Mouse (Mus musculus): ENCODE measurements at regions not wholly inside any gene's neighbourhood (a gene's known extent, or its start where the extent isn't known, plus 50 kb on each side); places are given as distances from the start of the nearest gene placed in this dataset.

DNA sequence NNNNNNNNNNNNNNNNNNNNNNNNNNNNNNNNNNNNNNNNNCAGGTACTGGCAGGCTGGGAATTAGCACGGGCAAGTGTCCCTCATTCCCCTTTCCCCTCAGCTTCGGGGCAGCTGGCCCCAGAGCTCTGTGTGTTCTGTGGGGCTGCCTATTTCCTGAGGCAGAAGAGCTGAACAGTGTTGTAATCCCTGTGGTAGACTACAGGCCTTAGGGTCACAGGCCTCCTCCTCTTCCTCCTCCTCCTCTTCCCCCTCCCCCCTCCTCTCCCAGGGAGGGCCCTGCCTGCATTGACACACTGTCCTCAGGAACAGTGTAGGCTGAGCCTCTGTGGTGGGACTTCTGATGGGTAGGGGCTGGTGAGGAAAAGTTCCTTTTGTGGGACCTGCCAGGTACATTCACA, 247.7 kb downstream of the Uaca start:
- in situ Hi-C loops (cut with MseI, MboI) = loop anchor here in 1 of 2 experiments (25.0 kb wide), 1 partner anchor 845 kb away; no protein-coding TSS in a partner anchor

DNA sequence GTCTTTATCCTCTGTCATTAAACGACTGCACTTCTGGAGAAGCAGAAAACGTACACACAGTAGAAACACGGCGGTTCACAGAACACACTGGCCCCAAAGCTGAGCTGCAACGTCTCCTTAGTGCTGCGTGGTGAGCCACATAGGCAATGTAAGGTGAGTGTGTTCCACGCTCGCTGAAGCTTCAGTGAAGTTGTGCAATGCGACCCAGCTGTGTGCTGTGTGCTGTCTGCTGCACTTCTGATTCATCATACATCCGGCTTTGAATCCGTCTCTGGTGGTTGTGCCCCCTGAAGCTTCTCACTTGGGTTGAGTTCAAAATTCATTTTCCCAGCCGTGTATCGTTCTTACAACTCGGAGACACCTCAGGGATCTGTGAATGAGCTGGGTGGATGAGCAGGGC, 250.6 kb downstream of the Uaca start:
- in situ Hi-C loops (cut with MseI, MboI) = loop anchor here in 1 of 2 experiments (25.0 kb wide), 1 partner anchor 842 kb away; no protein-coding TSS in a partner anchor

DNA sequence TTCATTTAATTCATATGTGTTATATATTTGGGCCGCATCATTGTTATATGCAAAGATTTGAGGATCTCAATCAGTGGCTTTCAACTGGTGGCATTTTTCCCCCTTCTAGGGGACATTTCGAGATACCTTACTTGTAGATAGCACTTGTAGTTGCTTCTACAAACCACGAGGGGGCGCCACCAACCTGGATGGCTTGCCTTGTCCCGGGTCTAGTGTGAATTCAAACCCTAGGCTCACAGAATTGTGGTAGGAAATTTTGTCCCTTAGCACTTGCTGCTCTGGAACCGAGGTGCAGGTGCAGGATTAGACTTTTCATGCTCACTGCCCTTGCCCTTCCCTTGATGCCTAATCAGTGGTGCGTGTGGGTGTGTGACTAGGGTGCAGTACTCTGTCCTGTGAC, 252.2 kb downstream of the Uaca start:
- in situ Hi-C loops (cut with MseI, MboI) = loop anchor here in 1 of 2 experiments (25.0 kb wide), 1 partner anchor 841 kb away; no protein-coding TSS in a partner anchor

DNA sequence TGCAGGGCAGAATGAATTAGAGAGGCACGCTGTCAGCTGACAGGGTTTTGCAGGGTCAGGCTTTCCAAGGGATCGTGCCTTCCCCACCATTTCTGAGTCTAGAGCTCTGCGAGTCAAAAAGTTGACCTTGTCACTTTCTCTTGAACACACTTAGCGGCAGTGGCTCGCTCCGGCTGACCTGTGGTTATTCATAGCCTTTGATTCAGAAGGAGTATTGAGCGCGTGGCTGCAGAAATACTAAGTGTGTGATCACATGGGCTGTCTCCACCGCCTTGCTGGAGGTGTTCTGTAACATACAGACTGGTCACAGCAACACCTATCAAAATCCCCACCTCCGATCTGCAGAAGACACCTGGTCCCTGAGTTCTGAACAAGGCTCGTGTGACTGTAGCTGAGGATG, 252.9 kb downstream of the Uaca start:
- in situ Hi-C loops (cut with MseI, MboI) = loop anchor here in 1 of 2 experiments (25.0 kb wide), 1 partner anchor 840 kb away; no protein-coding TSS in a partner anchor

DNA sequence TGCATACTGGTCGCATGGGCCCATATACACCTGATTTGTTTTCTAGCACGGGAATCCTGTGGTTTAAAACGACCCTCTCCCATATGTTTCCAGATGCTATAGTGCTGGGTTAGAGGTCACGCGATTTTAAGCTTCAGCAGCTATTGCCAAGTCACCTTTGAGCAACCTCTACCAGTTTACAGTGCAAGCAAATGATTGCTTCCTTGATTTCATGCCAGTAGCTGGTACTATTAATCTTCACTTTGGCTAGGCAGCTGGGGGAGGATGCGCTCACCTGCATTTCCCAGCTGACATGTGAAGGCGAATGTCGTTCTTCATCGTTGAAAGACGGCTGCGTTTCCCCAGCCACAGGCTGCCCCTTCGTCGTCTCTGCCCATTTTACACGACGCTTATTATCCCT, 254.2 kb downstream of the Uaca start:
- in situ Hi-C loops (cut with MseI, MboI) = loop anchor here in 1 of 2 experiments (25.0 kb wide), 1 partner anchor 839 kb away; no protein-coding TSS in a partner anchor

- in situ Hi-C loops (cut with MseI, MboI) = no loop called here
Measured at GRCm38 (mm10) chr9:61052621-61053020, 258.3 kb downstream of the Uaca start.

DNA sequence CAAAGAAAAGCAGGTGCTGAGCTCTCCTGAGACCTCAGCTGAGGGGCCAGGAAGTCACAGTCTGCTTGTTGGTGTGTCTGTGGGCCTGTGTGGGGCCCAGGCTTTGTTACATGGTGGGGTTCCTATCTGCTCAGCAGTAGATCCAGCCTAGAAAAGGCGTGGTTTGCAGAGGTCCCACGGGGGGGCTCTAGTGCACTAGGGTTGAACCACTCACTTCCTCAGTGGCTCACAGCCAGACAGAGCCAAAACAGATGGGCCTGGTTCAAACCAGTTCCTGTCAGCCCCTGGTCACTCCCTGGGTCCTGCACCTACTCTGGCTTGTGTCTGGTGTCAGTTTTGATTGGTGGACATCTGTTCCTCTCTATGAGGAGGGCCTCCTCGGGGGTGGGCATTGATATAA, 260.1 kb downstream of the Uaca start:
- in situ Hi-C loops (cut with MseI, MboI) = no loop called here

DNA sequence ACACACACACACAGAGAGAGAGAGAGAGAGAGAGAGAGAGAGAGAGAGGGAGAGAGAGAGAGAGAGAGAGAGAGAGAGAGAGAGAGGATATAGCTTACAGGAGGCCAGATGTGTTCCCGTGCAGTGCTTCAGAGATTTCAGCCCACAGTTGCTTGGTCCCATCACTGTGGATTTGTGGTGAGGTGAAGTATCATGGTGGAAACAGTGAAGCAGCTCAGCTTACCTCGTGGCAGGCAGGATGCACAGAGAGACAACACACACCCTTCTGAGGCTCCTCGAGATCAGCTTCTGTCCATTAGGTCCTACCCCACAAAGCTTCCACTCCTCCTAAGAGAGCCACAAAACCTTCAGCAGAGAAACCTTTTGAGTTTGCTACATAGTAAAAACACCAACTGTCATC, 261.1 kb downstream of the Uaca start:
- in situ Hi-C loops (cut with MseI, MboI) = no loop called here

DNA sequence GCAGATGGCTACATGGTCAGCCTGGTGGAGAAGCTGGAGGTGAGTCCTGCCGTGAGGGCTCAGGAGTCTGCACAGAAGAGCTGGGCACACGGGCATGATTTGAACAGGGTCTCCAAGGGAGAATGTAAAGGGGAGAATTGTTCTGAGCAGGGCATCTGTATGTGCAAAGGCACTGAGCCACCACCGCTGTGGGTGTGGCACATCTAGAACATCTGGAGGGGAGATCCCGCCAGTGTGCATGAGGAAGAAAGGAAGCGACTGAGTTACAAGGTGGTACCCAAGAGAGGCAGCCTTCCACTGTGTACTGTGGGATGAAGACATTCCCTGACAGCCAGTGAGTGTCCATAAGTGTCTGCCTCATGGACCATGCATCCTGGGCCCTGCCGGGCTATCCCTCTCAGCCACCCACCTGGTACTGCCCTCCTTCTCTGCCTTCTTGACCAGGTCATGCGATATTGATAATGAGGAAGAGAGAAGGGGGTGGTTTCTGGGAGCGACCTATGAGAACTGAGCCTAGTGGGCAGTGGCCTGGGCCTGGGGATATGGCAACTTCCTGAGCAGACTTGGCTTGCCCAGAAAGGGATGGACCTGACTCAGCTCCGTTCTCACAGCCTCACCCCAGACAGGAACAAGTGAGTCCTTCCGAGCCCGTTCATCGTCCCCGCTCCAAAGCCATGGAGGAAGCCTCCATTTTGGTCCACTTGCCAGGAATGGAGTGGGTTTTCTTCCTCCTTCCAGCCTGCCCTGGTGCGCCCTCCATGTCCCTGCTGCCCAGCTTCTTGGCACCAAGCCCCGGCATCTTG, 261.8 kb downstream of the Uaca start:
- in situ Hi-C loops (cut with MseI, MboI) = no loop called here

- in situ Hi-C loops (cut with MseI, MboI) = no loop called here
Measured at GRCm38 (mm10) chr9:61056731-61057270, 262.5 kb downstream of the Uaca start.

- in situ Hi-C loops (cut with MseI, MboI) = no loop called here
Measured at GRCm38 (mm10) chr9:61059225-61059624, 264.9 kb downstream of the Uaca start.

DNA sequence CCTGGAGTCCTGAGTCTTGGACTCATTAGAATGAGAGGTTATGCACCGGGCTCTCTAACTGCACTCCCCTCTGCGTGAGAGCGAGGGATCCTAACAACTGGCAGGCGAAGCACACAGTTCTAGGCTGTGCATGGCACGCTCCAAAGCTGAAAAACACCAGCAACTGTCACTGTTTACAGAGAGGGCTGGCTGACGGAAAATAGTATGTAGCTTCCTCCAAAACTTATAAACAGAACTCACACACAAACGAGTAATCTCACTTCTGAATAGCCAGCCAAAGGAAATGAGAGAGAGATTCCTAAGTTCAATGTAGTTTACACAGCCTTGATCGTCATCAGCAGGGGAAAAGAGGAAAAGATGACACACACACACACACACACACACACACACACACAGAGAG, 266.6 kb downstream of the Uaca start:
- in situ Hi-C loops (cut with MseI, MboI) = no loop called here

DNA sequence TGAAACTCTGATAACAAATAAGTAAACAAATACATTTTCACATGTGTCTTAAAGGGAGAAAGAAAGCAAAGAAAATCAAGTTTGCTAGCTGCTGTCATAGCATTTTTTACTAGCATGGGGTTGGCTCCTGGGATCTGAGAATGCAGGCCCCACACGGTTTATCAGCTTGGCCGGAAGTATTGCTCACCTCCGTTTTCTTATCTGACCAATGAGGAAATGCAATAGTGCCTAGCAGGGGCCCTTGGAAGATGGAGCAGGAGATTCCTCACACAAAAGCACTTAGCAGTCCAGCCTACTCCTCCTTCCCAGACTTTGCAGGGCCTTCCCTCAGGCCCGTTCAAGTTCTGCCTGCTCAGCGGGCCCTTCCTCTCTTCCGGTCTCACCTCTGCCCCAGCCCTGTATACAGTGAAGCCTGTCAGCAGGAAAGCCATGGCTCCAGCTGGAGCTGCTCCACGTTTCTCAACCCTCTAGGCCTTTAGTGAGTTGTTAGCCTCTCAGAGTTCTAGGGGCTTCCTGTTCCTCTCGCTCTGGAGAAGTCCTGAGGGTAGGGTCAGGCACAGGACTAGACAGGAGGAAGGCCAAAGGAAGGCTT, 270.5 kb downstream of the Uaca start:
- in situ Hi-C loops (cut with MseI, MboI) = no loop called here

GRCm38 (mm10) chr9:61069553-61070314, 275.4 kb downstream of the Uaca start:
- in situ Hi-C loops (cut with MseI, MboI) = no loop called here

GRCm38 (mm10) chr9:61070315-61070707, 276.0 kb downstream of the Uaca start:
- in situ Hi-C loops (cut with MseI, MboI) = no loop called here

DNA sequence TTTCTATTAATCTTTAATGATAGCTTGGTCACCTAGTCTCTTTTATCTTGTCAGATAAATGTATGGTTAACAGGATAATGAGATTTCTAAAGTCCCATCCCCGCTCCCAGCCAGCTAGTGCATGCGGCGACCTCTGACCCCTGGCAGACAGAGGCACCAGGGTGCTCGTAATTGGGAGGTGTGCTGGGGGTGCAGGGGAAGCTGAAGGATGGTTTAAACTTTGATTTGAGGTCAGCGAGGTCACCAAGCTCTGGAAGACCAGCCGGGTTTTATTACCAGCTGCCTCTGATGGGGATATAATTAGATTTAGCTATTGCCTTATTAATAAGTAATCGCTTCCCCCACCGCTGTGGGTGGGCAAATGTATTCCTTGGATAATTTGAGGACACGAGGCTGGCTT, 276.5 kb downstream of the Uaca start:
- in situ Hi-C loops (cut with MseI, MboI) = no loop called here

DNA sequence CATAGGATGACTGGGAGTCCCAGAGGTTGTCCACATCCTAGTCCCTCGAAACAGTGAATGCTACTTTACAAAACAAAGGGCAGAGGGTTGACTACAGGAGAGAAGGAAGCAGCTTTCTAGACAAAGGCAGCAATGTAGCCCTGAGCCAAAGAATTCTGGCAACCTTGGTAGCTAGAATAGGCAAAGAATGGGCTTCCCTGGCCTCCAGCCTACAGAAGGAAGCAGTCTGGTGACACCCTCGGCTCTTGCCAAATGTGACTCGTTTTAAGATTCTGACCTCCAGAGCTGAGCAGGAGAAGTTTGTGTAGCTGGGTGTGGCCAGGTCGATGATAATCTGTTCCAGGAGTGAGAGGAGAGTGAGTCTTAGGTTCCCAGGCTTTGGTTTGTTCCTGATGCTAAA, 279.1 kb downstream of the Uaca start:
- in situ Hi-C loops (cut with MseI, MboI) = no loop called here

DNA sequence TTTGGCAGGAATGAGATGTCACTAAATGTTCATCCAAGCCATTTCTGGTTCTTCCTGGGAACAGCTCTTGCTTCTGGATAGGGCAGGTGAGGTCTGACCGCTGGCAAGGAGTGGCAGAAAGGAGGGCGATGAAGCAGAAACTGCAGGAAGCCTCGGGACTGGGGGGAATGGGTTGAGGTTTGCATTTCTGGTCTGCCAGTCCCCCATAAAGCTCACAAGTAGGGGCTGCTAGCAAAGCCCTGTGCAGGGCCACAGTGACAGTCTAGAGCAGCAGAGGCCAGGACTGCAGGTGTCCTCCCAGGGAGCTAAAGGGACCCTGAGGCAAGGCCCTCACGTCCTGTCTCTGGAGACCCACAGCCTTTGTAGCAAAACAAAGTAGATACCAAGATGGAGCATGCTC, 280.7 kb downstream of the Uaca start:
- in situ Hi-C loops (cut with MseI, MboI) = no loop called here

DNA sequence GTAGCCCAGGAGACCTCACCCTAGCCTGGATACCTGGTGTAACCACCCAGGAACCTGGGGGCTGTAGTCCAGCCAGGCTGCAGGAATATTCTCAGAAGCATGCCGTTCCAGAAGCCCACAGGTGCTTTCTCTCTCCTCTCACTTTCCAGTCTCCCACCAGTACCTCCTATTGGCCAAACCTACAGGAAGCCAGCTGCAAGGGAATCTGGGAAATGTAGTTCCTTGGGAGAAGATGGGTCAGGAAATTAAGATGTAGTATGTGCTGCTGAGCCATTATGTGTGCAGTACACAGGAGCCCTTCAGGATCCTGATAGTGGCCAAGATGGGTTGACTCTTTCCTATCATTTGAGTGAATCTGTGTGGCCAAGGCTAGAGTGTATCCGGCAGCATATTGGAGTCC, 282.8 kb downstream of the Uaca start:
- in situ Hi-C loops (cut with MseI, MboI) = no loop called here

GRCm38 (mm10) chr9:61077807-61078206, 283.5 kb downstream of the Uaca start:
- in situ Hi-C loops (cut with MseI, MboI) = no loop called here

GRCm38 (mm10) chr9:61081474-61082021, 287.2 kb downstream of the Uaca start:
- in situ Hi-C loops (cut with MseI, MboI) = no loop called here
